Mouse (Mus musculus) mature B cell (primary cell): ENCODE measurements around the gene Shisa6.

ENCODE experiments used
- in situ Hi-C: fragments of 300-500 bp; cut with MboI; formaldehyde crosslinking; loops from 2 replicates; pipeline ENCODE4 v1.14.3; 2019

The Shisa6 gene

DNA sequence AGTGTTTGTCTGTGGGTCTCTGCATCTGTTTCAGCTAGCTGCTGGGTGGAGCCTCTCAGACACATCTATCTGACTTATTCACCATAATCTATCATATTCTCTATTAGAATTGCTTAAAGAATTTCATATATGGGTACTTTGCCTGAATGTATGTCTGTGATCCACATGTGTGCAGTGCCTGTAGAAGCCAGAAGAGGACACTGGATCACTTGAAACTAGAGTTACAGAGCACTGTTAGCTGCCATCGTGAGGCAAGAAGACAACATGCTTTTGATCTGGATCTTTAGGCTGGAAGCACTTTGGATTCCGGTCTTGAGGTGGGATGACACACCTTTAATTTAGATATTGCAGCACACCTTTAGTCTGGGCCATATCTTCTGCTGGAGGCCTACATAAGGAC is 289.2 kb downstream of the Shisa6 start:
- in situ Hi-C loops, result no loop called here

- in situ Hi-C loops, result no loop called here
Measured at GRCm38 (mm10) chr11:66232891-66233290, 292.9 kb downstream of the Shisa6 start.

- in situ Hi-C loops, result no loop called here
Measured at GRCm38 (mm10) chr11:66222133-66222532, 303.6 kb downstream of the Shisa6 start.

DNA sequence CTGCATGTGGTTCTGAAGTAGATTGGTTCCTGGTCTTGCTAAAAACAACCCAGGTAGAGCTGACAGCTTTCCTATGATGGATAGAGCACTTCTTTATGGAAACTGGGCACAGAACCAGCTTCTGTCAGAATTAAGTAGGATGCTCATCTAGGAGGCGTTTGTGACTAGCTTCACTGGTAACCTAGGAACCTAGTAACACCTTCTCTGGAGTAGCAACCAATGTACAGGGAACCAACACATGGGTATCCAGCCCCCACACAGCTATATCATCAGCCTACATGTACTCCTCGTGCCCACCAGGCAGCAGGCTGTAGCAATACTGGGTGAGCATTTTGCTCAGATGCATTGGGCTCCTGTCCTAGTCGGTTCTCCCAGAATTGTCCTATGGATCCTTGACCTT is 307.3 kb downstream of the Shisa6 start:
- in situ Hi-C loops, result no loop called here

- in situ Hi-C loops, result no loop called here
Measured at GRCm38 (mm10) chr11:66188627-66189287, 337.0 kb downstream of the Shisa6 start.

DNA sequence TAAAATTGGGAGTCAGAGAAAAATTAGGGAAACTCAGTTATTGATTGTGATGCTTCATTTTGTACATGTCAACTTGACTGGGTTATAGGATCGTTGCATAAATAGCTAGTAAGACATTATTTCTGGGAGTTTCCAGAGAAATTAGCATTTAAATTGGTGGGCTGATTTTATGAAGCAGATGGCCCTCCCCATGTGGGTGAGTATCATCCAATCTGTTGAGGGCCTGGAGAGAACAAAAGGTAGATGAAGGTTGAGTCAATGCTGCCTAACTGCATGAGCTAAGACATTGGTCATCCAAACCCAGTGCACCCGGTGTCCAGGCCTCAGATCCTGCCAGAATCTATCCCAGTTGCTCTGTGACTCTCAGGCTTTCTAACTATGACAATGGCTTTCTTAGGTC is 337.6 kb downstream of the Shisa6 start:
- in situ Hi-C loops, result no loop called here

GRCm38 (mm10) chr11:66177781-66178180 is 348.0 kb downstream of the Shisa6 start:
- in situ Hi-C loops, result no loop called here

GRCm38 (mm10) chr11:66167801-66168651 is 357.7 kb downstream of the Shisa6 start, which contains the start of gene Dnah9:
Gene Dnah9 (minus strand): TSS chr11:66168551.
- in situ Hi-C loops, result no loop called here

DNA sequence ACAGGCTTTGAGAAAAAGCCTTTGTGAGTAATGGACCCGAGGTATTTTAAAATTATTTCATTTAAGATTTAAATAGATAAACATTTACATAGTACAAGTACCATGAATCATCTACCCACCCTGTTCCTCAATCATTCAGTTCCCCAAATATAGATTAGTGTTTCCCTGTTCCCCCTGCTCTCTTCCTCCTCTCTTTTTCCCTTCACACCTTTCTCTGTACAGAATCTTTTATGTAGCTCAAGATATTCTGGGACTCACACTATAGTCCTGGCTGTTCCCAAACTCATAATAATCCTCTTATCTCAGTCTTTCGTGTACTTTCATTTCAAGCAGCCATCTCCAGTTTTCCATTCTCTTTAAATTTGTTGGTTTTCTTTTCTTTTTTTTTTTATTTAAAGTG is 361.7 kb downstream of the Shisa6 start:
- in situ Hi-C loops, result no loop called here
